Mouse (Mus musculus) thymus, adult 2 months (tissue): Measurements from ENCODE around the gene U2af1l4.

Experiments
- CTCF ChIP-seq: fragments of 200-500 bp; IDR thresholded peaks from 2 replicates; pipeline ENCODE4 v1.5.1; 2012; ENCODE audit warnings: mild to moderate bottlenecking, control low read depth, low read length, moderate library complexity, borderline replicate concordance; ENCODE audit not compliant: control insufficient read depth, poor library complexity, insufficient read depth; ENCODE audit errors: extremely low read depth
- POLR2A ChIP-seq: fragments of 200-500 bp; IDR thresholded peaks from 2 replicates; pipeline ENCODE4 v1.6.1; 2012; ENCODE audit warnings: mild to moderate bottlenecking, low read length, control low read depth, moderate library complexity; ENCODE audit not compliant: control insufficient read depth, poor library complexity, insufficient read depth; ENCODE audit errors: extremely low read depth

DNA sequence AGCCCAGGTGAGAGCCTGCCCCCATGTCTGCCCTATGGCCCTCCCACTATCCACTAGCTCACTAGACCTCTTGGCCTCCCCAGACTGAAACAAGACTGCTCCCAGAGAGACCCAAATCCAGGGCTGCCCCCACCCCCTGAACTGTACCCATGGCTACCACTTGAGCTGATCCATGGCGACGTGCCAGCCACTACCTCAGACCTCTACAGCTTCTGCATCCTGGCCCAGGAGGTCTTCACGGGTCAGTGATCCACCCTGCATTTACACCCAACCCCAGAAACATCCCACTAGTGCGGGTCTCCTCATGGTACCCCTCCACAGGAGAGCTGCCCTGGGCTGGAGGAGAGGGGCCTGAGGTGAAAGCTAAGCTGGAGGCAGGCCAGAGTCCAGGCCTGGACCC lies 42.7 kb upstream of the U2af1l4 start:
- TF ChIP-seq CTCF = no peak
- TF ChIP-seq POLR2A = no peak
